7 mouse cellular contexts compared by ENCODE assay signal in the genomic region with DNA sequence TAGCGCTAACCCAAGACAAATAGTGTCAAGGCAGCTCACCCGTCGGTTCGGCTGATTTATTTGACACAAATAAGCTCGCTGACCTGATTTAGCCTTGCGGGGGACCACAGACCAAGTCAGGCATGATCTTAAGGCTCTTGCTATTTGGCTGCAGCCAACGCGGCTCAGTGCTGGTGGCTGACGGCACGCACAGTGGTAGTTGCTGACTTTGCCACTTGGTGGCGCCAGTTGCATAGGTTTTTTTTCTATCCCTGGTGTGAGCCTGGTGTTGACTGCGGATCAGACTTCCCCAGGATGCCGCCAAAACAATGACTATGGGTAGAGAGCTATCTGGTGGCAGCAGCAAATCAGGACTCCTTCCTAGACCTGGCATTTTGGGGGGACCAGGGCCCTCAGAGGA. TPM values are rescaled to one million over a fixed set of nuclear protein-coding genes. Genes with fewer than 3 reads are reported as not detected.
DNase-seq lines count a peak whose midpoint lies in the region; ATAC-seq lines count a peak whose summit lies in the region.

No protein-coding gene starts in this region.

- no peak overlapping the region for H3K9ac ChIP-seq in embryonic facial prominence, embryonic 11.5 days (replicated peaks; ENCODE audit: low read length)
- no peak overlapping the region for H3K9ac ChIP-seq in limb, embryonic 11.5 days (ENCODE audit: low read length)
- H3K9ac ChIP-seq in midbrain, embryonic 15.5 days = no peak overlapping the region; the same call in 1 of the 2 replicates

- H3K4me1 ChIP-seq in embryonic facial prominence, embryonic 11.5 days (ENCODE audit: control insufficient read depth, insufficient read depth, low read length) = no peaks in the 10 kb centered on the region
- H3K4me1 ChIP-seq in limb, embryonic 11.5 days (ENCODE audit: control insufficient read depth, insufficient read depth, low read length) = no peaks in the 10 kb centered on the region
- H3K4me1 ChIP-seq in midbrain, embryonic 15.5 days = peaks cover 22% of the 10 kb centered on the region

- 0 out of 2 replicates have a peak overlapping the region, but pooled peaks have one; percentile 7 for H3K4me3 ChIP-seq in embryonic facial prominence, embryonic 11.5 days (ENCODE audit: low read depth, low read length)
- H3K4me3 ChIP-seq in limb, embryonic 11.5 days (ENCODE audit: low read depth, low read length) = no peak overlapping the region
- peak overlapping the region; percentile 20 for H3K4me3 ChIP-seq in midbrain, embryonic 15.5 days

- H3K27me3 ChIP-seq in embryonic facial prominence, embryonic 11.5 days (ENCODE audit: control insufficient read depth, insufficient read depth, low read length) = no peaks in the 10 kb centered on the region; the same call in 1 of the 2 replicates
- no peaks in the 10 kb centered on the region for H3K27me3 ChIP-seq in limb, embryonic 11.5 days (ENCODE audit: control insufficient read depth, insufficient read depth, low read length)
- H3K27me3 ChIP-seq in midbrain, embryonic 15.5 days (replicated peaks) = peaks cover 5% of the 10 kb centered on the region; the same call in 1 of the 2 replicates

- H3K4me2 ChIP-seq in embryonic facial prominence, embryonic 11.5 days (ENCODE audit: low read depth, low read length) = peak overlapping the region; percentile 39; the same call in 1 of the 2 replicates
- H3K4me2 ChIP-seq in limb, embryonic 11.5 days (ENCODE audit: low read depth, severe bottlenecking) = no peak overlapping the region
- peak overlapping the region; percentile 48 for H3K4me2 ChIP-seq in midbrain, embryonic 15.5 days

- peak; percentile 80 for ATAC-seq in embryonic facial prominence, embryonic 11.5 days (replicated peaks; ENCODE audit: insufficient number of reproducible peaks, low FRiP score, low TSS enrichment, low read depth)
- peak; percentile 79 for ATAC-seq in limb, embryonic 11.5 days (ENCODE audit: insufficient number of reproducible peaks, low FRiP score, low TSS enrichment, low read depth)
- peak; percentile 77 for ATAC-seq in midbrain, embryonic 15.5 days (replicated peaks)

- WGBS in embryonic facial prominence, embryonic 11.5 days = 2% methylated on average over 13 of the region's 13 CpGs
- WGBS in limb, embryonic 11.5 days = 2% methylated on average over 13 of the region's 13 CpGs
- under 1% methylated on average over 13 of the region's 13 CpGs for WGBS in midbrain, embryonic 15.5 days

- H3K36me3 ChIP-seq in embryonic facial prominence, embryonic 11.5 days (replicated peaks; ENCODE audit: control insufficient read depth, insufficient read depth, low read depth, low read length) = no peaks in the 10 kb centered on the region
- H3K36me3 ChIP-seq in limb, embryonic 11.5 days (ENCODE audit: control insufficient read depth, insufficient read depth, low read length) = no peaks in the 10 kb centered on the region
- H3K36me3 ChIP-seq in midbrain, embryonic 15.5 days (replicated peaks) = no peaks in the 10 kb centered on the region

- H3K9me3 ChIP-seq in embryonic facial prominence, embryonic 11.5 days (replicated peaks; ENCODE audit: control insufficient read depth, low read length) = no peaks in the 10 kb centered on the region
- H3K9me3 ChIP-seq in limb, embryonic 11.5 days (ENCODE audit: control insufficient read depth, low read length) = no peaks in the 10 kb centered on the region
- no peaks in the 10 kb centered on the region for H3K9me3 ChIP-seq in midbrain, embryonic 15.5 days

- DNase-seq in adrenal gland, postnatal 10 days = peak; percentile 91
- DNase-seq in embryonic facial prominence, embryonic 11.5 days (ENCODE audit: low spot score) = peak; percentile 93
- peak; percentile 86 to 95 for DNase-seq in heart, adult 18-20 months
- peak; percentile 88 for DNase-seq in kidney, adult 18-20 months
- peak; percentile 97 for DNase-seq in limb, embryonic 11.5 days (ENCODE audit: low spot score)
- peak; percentile 47 to 68 for DNase-seq in spleen, postnatal 14 days (ENCODE audit: low spot score in 2 of 2)

- H3K27ac ChIP-seq in embryonic facial prominence, embryonic 11.5 days (replicated peaks; ENCODE audit: low read depth, low read length) = no peak overlapping the region
- H3K27ac ChIP-seq in limb, embryonic 11.5 days (replicated peaks; ENCODE audit: low read depth, low read length) = no peak overlapping the region
- no peak overlapping the region for H3K27ac ChIP-seq in midbrain, embryonic 15.5 days

RNA-seq across cellular contexts. Expression of gene 2410131K14Rik, which starts 24.0 kb away (rescaled TPM):
- 1 to 10 TPM; 7.7 to 8.6 TPM for total RNA-seq in adrenal gland, postnatal 10 days (2021)
- 10.8 and 11.6 TPM in 2 replicates for polyA plus RNA-seq in embryonic facial prominence, embryonic 11.5 days (2014; fragmentation: Nextera tagmentation; extraction: Ambion mirVana)
- total RNA-seq in heart, adult 18-20 months (2021) = 1 to 10 TPM; 8.5 to 9.2 TPM
- 12.5 and 13.8 TPM in 2 replicates for polyA plus RNA-seq in limb, embryonic 11.5 days (2014; fragmentation: Nextera tagmentation; extraction: Ambion mirVana)
- 18.6 and 19.6 TPM in 2 replicates for polyA plus RNA-seq in midbrain, embryonic 15.5 days (2015; fragmentation: Nextera tagmentation; extraction: Ambion mirVana)

RNA-seq across cellular contexts. Expression of gene Rnft2, which starts 24.1 kb away (rescaled TPM):
- total RNA-seq in adrenal gland, postnatal 10 days (2021) = 1 to 10 TPM; 4.0 to 5.5 TPM
- polyA plus RNA-seq in embryonic facial prominence, embryonic 11.5 days (2014; fragmentation: Nextera tagmentation; extraction: Ambion mirVana) = 4.3 TPM in 2 replicates
- 1 to 10 TPM; 1.3 to 2.2 TPM for total RNA-seq in heart, adult 18-20 months (2021)
- 4.0 and 5.3 TPM in 2 replicates for polyA plus RNA-seq in limb, embryonic 11.5 days (2014; fragmentation: Nextera tagmentation; extraction: Ambion mirVana)
- polyA plus RNA-seq in midbrain, embryonic 15.5 days (2015; fragmentation: Nextera tagmentation; extraction: Ambion mirVana) = 14.5 and 17.8 TPM in 2 replicates
